Mouse (Mus musculus) erythroid progenitor cell, adult 5-6 weeks (primary cell): ENCODE results near the gene Meiob. TPM values are rescaled to one million over a fixed set of nuclear protein-coding genes. Genes with fewer than 3 reads are reported as not detected.

ENCODE experiments used
- ATAC-seq: replicated peaks from 2 replicates; pipeline ENCODE4 v1.8.0; 2016; ENCODE audit warnings: moderate number of reproducible peaks, mild to moderate bottlenecking, moderate TSS enrichment, inconsistent platforms; ENCODE audit not compliant: poor library complexity, low FRiP score, severe bottlenecking
- total RNA-seq, 2 experiments: library from RNA; stranded (forward) in 1 of 2; stranded (reverse) in 1 of 2; fragments of 150-400 nt in 1 of 2; fragments of 186-747, 209-891 nt in 1 of 2; gene quantifications; 2 replicates each; pipeline versions ENCODE4 v1.2.3 to v1.2.4; 2015 to 2017; ENCODE audit warnings: low replicate concordance in 2 of 2

The Meiob gene
- total RNA-seq (2015; ENCODE audit: low replicate concordance) = not detected in 2 replicates
- not detected in 2 replicates for total RNA-seq (2017; ENCODE audit: low replicate concordance)

- ATAC-seq = peak; percentile 93
These were observed at the start of gene Meiob for GRCm38 (mm10) chr17:24803952-24804951. TSS of gene Meiob (plus strand) at chr17:24804289.

- ATAC-seq = no peak
These were observed 46.7 kb upstream of the Meiob start for GRCm38 (mm10) chr17:24757394-24757793.

- ATAC-seq = no peak
These were observed 43.0 kb upstream of the Meiob start for GRCm38 (mm10) chr17:24761121-24761520.

GRCm38 (mm10) chr17:24765016-24765905, 38.8 kb upstream of the Meiob start:
- no peak for ATAC-seq

GRCm38 (mm10) chr17:24766266-24766875, 37.7 kb upstream of the Meiob start:
- no peak for ATAC-seq

GRCm38 (mm10) chr17:24769146-24769545, 34.9 kb upstream of the Meiob start:
- ATAC-seq = no peak

- ATAC-seq = peak; percentile 42; the same call in 1 of the 2 replicates
These were observed 30.8 kb upstream of the Meiob start for GRCm38 (mm10) chr17:24773241-24773640.

- no peak for ATAC-seq
These were observed 28.9 kb upstream of the Meiob start for GRCm38 (mm10) chr17:24775173-24775572.

- ATAC-seq = no peak
These were observed 27.0 kb upstream of the Meiob start for GRCm38 (mm10) chr17:24777073-24777472.

GRCm38 (mm10) chr17:24780821-24781220, 23.3 kb upstream of the Meiob start:
- ATAC-seq = no peak

GRCm38 (mm10) chr17:24792190-24792589, 11.9 kb upstream of the Meiob start:
- no peak for ATAC-seq

- ATAC-seq = no peak
These were observed 9.3 kb upstream of the Meiob start for GRCm38 (mm10) chr17:24794791-24795190.

GRCm38 (mm10) chr17:24796969-24797368, 7.1 kb upstream of the Meiob start:
- ATAC-seq = no peak

GRCm38 (mm10) chr17:24798229-24798628, 5.9 kb upstream of the Meiob start:
- no peak for ATAC-seq

- ATAC-seq = no peak
These were observed 4.6 kb upstream of the Meiob start for GRCm38 (mm10) chr17:24799476-24799875.

- ATAC-seq = no peak
These were observed 3.6 kb upstream of the Meiob start for GRCm38 (mm10) chr17:24800524-24800923.

- ATAC-seq = no peak
These were observed 7.1 kb downstream of the Meiob start for GRCm38 (mm10) chr17:24811211-24811610.

- ATAC-seq = 0 out of 2 replicates have a peak, but pooled peaks have one; percentile 45
These were observed 8.1 kb downstream of the Meiob start for GRCm38 (mm10) chr17:24812215-24812614.

GRCm38 (mm10) chr17:24815256-24815655, 11.2 kb downstream of the Meiob start:
- peak; percentile 74 for ATAC-seq

GRCm38 (mm10) chr17:24817503-24817902, 13.4 kb downstream of the Meiob start:
- no peak for ATAC-seq
